Mouse (Mus musculus) kidney, postnatal 36 days (tissue): ENCODE measurements at regions not wholly inside any gene's neighbourhood (a gene's known extent, or its start where the extent isn't known, plus 50 kb on each side); places are given as distances from the start of the nearest gene placed in this dataset.

ENCODE experiments used
- DNase-seq, 2 experiments: peaks; one replicate each; pipeline ENCODE4 v3.0.0; 2021 to 2022; ENCODE audit warnings: mixed read lengths in 2 of 2

DNA sequence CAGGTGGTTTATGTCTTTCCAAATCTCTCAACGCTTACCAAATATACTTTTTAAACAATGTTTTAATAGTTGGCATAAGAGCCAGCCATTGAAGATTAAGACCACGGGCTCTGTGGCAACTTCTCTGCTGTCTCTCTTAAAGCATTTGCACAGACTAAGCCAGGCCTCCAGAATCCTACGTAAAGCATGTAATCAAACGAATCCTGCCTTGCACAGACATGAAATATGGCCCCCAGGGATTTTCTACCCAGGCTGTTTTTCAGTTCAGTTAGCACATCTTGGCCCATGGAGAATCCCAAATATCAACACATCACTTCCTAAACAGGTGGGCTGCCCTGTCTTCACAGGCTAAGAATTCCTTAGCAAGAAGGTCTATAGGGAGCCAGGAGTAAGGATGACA, 108.9 kb upstream of the Map1b start:
- no peak for DNase-seq

DNA sequence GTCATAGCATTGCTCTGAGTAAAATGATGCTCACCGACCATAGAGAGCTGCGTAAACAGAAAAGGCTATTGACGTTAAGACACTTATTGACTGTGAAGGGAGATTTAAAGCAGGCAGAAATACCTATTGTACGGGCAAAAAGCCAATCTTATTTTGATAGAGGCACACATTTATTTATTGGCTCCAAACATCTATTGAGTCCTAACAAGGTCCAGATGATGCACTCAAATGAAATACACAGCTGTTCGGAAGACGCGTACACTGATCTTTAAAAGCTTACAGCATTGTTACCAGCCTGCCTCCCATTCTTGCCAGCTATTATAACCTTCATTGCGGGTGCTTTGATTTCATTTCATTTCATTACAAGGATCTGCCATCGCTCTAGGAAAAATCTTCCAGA, 102.0 kb upstream of the Map1b start:
- DNase-seq: no peak

DNA sequence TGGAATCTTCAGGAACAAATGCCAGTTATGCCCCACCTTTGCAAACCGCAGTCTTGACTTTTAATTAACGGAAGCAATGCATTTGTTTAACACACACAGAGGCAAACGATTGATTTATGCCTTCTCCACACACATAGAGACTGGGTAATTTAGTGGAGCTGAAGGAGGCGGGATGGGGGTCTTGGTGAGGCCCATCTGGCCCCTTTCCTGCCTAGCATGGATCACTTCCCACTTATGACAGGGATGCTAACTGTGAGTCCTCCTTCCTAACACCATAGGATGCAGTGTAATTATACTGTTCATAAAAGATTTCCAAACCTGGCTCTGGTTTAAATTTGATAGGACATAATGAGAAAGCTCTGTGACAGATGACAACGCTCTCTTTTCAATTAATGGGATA, 101.1 kb upstream of the Map1b start:
- no peak for DNase-seq

DNA sequence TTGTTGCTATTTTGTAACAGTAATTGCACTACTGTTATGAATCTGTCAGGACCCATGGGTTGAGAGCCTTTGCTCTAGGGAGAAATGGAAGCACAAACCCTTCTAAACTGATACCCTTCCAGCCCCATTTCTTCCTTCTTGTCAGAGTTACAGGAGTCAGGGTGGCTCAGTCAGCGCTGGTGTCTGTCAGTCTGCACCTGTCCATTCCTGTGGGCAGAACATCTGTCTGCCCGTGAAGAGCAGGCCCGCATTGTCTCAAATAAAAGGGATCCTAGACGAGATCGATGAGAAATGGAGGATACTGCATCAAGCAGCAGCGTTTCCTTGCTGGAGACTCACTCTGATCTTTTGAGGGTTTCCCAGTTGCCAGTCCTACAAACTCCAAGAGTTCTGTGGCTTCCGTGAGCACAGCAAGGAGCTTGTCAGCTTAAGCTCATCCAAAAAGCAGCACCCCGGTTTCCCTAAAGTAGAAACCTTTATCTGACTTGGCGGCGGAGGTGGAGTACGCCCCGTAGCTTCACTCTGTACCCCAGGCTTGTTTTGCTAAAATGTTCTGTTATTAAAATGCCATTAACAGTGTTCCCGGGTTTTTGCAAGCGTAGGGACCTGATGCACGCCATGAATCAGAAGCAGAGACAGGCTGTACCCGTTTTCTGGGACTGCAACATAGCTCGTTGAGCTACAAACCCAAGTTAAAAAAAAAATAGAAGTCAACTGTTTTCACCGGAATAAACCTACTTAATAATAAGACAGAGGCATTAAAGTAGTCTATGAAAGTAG, 95.6 kb upstream of the Map1b start:
- DNase-seq: no peak

DNA sequence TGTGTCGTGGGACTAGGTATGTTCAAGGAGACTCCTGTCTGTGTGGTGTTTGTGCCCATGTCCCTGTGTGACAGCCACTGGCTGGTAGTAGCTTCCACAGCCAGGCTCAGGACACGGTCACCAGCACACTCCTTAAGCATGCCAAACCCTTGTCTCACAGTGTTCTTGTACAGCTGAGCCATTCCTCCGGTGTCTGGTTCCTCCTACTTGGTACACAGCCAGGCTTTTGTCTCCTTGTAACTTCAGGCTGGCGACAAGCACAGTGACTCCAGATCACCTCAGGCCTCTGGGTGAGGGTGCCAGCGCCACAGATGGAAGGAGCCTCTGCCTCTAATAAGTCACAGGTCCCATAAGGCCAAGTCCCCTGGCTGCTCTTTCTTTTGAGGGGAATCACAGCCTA, 94.2 kb upstream of the Map1b start:
- DNase-seq: peak; percentile 28 to 44

DNA sequence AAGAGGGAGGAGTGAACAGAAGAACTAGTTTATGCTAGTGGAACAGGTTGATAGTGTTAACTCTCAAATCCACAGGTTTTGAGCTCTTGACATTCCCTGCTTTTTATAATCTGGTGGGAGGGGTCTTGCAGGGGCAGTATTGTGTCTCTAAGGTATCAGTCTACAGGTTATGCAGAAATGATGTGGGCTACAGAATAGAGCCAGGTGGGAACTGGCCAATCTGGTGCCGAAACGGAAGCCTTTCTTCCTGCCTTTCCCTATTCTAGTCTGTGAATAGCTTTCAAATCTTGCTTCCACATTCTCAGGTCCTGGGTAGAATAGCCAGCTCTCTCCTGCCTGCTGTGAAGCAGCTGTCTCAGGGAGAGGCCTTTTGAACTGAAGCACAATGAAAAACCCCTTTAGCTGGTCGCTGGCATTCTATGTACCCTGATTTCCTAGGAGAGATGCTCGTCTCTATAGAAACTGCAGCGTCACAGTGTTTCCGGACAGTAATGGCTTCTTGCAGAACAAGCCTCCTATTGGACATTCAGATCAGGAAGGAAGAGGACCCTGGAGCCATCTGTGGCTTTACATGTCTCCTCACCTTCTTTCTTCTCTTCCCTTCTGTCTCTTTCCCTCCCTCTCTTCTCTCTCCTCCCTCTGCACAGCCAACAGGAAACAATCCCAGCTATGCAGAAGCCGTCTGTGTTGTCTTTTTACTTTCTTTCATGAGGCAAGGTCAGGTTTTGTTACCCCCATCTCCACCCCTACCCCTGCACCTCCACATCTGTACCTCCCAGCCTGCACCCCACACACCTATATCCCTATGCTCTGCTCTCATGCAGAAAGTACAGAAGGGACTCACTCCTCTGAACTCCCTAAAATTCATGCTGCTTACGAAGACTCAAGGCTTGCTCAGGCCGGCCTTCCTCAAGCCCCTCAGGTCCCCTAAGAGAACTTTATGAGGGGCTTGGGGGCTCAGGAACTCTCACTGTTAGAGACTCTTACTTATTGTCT, 93.1 kb upstream of the Map1b start:
- DNase-seq: no peak

DNA sequence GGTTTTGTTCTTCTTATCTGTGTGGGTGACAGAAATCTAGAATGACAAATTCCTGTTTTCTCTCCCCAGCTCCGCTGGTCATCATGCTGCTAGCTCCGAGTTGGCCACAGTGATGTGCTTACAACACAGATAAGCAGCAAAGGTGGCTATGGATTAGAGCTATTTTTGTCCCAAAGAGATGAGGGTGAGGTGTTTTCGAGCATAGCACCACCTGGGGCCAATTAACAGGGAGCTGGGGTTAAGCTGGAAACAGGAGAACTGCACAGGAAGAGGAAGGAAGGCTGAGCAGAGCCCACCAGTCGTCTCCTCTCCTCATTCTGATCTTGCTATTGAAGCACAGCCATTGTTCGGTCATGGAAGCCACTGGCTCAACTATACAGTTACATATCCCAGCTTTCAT, 92.3 kb upstream of the Map1b start:
- DNase-seq: no peak

DNA sequence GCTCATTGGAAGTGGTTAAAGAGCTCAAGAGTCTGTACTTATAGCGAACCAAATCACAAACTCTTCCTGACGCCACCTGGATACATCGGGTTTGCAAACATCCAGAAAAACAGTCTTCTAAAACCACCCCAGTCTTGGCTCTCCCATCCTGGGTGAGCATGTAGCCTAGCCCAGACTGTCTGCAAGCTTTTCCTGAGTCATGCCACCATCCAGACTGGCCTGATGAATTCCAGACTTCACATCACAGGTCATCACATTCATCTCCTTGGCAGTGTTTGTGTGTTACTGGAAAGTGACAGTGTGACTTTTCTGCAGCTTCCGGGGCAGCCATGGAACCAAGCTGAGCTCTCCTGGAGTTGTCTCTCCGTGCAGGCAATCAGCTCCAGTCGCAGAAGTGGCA, 90.9 kb upstream of the Map1b start:
- DNase-seq: no peak

DNA sequence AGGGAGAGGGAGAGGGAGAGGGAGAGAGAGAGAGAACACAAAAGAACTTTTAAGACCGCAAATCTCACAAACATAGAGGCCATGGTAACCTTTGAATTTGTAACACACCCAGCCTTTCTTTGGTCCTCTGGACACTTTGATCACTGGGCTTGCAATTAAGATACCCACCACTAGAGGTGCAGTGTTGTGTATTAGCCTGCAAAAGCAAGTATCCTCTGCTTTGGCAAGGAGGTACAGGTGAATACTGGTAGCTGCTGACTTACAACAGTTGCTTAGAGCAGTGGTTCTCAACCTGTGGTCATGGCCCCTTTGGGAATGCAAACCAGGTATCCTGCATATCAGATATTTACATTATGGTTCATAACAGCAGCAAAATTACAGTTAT, 90.3 kb upstream of the Map1b start:
- peak; percentile 20 to 52 for DNase-seq

DNA sequence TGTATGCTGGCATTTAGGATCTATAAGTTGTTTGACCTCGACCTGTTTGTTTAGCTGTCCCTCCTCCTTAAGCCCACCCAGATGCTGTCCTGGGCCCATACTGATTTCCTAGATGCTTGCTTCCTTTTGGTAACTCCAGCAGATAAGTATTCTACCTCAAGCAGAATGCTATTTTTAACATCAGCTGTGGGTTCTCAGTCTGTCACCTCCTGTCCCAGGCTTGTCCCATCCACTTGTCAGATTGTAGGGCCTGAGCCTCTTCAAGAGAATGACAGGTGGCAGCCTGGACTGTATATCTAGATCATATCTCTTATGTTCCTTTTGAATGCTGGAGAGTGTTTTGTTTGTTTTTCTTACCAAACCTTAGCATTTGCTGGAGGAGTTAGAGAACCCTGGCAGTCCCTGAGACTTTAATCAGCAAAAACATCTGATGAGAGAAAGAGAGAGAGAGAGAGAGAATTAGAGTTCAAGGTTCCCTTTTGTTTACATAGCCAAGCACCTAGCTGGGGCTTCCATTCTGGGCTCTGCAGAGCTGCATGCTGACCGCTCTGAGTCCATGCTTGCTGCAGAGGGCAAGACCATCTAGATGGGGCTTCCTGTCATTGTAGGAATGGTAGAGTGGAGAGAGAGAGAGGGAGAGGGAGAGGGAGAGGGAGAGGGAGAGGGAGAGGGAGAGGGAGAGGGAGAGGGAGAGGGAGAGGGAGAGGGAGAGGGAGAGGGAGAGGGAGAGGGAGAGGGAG, 89.7 kb upstream of the Map1b start:
- DNase-seq: no peak

DNA sequence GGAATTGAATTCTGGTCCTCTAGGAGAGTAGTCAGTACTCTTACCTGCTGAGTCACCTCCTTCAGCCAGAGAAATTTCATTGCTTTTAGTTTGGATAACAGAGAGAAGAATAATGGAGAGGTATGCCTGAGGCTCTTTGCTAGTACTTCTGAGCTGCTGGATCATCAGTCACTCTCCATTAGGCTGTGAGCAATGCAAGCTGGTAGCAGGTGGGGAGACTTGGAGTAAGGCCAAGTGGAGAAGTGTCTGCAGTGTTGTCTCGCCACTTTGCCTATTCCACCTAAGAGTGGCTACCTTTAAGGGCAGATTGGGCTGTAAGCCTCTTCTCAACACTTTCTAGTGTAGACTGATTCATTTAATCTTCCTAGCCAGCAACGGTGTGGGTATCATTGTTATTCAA, 81.6 kb upstream of the Map1b start:
- no peak for DNase-seq

DNA sequence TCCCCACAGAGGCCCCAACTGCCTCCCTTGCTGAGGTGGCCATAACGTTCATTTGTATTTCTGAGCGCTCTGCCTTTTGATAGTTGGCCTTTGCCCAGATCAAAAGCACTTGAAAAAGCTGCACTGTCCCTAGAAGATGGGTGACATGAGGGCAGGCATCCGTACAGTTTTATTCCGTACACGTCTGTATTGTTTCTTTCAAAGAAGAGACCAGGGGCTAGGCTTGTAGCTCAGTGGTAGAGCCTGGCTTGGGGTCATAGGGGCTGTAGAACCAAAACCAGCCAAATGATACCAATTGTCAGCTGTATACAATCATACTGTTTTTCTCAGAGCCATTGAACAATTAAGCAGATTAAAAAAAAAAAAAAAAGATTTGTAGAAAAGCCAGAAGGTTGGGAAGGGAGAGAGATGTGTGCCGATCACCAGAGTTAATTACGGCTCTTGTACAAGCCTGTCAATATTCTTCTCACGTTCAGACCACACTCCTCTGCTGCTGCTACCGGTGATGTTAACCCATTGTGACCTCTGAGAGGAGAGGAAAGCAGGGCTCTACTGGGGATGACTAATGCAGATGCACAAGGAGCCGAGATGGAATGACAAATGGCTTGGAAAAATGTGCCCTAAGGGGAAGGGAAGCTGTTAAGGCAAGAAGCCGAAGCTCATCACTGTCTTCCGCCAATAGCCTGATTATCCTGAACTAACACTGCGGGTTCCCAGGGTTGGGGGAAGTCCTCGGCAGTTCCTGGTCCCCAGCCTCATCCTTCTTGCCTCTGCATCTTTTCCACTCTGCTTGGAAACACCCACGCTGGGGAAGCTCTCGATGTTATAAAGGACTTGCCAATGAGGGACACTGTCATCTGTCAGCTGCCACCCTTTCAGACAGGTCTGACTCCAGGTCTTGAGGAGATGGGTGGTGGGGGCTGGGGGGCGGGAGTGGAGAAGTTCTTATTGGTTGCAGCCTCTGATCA, 77.8 kb upstream of the Map1b start:
- DNase-seq: no peak

DNA sequence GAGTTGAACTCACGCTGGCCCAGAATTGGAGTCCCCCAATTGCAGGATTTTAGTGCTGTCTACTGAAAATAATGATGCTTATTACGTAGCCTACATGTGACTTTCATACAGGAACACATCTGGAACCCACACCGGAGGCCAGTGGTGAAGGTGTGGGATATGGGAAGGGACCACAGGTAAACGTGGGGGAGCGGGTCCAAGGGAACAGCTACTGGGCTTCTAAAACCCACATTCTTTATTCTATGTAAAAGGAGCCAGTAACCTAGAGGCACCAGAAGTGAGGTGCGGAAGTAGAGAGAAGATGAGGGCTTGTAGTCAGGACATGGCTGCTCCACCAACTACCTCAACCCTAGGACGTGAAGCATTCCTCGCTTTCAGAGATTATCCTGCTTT, 76.9 kb upstream of the Map1b start:
- no peak for DNase-seq

DNA sequence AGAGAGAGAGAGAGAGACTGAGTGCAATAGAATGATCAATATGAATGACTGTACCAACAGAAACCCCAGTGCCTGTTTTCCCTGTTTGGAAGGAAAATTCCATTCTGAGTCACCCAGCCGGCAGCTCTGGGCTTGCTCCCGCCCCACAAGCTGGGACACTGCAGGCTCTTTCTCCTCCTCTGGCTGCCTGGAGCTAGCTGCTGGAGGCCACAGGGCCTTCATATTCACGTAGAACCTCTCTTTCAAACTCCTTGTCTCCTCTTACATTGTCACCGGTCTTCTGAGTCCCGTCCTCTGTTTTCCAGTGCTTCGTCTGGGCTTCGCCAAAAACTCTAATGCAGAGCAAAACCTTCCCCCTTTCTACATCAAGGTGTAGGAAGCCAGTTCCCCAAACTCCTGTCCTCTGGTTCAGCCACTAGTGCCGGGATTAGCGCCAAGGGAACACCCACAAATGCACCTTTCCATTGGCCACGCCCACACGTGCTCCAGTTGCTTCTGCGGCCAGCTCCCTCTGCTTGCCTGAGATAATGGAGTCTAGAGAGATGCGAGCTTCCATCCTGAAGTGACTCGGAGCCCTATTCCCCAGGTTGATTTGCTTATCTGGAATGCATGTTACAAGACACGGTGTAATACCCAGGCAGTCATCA, 76.4 kb upstream of the Map1b start:
- peak; percentile 53 to 76 for DNase-seq

DNA sequence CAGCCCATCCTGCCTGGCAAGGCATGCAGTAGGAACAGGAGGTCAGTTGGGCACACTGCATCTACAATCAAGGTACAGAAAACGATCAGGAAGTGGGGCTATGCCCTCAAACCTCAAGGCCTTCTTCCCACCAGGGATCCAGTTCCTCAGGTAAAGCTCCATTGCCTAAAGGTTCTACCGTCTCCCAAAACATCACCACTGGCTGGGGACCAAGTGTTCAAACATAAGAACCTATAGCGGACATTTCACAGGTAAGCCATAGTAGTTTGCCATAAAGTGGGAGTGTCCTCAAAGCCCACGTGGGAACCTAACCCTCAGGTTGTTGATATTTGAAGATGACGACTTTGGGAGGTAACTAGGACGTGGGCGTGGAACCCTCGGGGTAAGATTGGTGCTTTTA, 72.3 kb upstream of the Map1b start:
- no peak for DNase-seq

DNA sequence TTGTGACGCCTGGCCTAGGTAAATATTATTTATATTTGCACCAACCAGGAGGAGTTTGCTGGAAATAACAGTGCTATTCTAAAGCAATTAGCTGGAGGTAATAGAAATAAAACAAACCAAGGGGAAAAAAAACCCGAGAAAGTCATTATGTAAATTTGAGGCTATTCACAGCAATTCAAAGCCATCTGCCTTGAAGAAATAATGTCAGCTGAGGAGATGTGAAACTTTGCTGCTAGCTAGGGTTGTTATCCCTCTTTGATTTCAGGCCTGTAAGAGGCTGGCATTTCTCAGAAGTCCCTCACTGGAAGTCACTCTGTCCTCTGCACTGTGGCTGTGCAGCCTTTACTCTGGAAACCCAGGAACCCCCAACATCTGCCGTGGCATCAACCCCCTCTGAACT, 67.5 kb upstream of the Map1b start:
- DNase-seq: no peak

DNA sequence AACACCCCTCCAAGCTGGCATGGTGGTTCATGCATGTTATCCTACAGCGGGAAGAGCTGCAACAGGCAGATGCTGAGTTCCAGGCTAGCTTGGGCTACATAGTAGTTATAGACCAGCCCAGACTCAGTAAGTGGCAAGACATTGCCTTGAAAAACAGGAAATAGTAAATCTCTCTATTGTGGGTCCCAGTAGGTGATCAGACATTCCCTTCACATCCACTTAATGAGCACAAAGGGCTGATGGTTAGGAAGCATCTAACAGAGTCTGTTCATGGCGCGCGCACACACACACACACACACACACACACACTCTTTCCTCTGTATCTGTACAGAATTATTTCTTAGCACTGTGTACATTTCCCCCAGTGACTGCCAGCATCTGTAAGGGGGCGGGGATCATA, 64.0 kb upstream of the Map1b start:
- DNase-seq: no peak

DNA sequence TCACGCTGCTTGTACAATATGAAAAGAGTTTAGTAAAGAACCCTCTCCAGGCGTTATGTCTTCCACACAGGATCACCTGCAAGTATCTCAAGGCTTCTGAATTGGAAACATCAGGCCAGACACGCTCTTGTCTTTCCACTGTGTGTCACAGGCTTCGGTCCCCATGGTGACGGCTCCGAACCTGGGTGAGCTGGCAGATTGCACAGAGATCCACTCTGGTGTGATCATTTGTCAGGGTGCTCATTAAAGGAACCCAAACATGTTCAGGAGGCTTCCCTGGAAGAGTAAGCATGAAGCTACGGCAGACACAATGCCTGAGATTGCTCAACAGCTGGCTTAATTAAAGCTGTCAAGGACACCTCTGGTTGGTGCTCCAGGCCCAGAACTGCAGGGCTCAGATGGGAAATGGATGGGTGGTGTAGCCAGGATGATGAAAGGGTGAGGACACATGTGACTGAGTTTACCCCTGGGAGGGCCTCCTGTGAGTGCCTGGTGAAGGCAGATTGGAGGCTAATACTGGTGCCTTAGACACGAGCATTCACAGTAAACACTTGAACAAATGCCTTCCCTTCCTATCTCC, 63.3 kb upstream of the Map1b start:
- no peak for DNase-seq

DNA sequence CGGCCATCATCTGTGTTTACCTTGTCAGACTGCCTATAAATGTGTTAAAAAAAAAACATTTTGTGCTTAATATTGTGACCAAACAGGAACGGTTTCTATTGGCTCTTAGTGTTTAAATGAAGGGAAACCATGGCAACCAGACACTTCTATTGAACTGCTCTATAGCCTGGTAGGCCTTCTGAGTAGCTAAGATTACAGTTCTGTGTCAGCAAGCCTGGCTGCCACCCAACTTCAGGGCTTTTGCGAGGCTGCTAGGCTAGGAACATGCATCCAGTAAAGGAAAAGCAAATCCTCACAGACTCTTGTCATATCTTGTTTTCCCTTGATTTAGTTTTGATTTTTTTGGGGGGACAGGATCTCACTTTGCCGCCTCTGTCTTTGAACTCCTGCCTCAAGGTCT, 61.3 kb upstream of the Map1b start:
- DNase-seq: no peak

DNA sequence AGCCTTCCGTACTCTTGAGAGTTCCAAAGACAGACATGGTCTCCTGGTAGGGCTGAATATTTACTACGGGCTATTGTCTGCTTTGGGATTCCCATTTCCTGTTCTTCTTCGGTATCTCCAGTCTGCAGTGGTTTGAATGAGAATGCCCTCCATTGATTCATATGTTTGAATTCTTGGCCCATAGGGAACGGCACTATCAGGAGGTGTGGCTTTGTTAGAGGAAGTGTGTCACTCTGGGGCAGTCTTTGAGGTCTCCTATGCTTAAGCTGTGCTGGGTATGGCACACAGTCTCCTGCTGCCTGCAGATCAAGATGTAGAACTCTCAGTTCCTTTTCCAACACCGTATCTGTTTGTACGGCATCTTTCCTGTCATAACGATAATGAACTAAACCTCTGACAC, 56.7 kb upstream of the Map1b start:
- DNase-seq: no peak

DNA sequence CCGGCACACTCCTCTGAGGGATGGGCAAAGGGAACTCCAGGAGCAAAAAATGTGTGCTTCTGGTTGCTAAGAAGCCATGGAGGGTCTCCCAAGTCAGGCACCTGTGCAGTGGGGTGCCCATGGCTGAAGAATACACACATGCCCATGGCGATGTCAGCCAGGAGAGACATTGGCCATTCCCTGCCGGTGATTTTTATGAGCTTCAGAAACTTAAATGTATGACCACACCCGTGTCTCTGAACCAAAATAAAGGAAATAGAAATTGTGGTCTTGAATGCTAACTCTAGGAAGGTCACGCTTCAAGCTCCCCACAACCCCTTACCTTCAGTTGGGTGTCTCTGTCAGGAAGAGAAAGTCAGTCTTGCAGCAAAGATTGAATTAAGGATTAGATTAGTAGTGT, 56.0 kb upstream of the Map1b start:
- no peak for DNase-seq
